Mouse (Mus musculus): ENCODE results near the gene Bola2. TPM values are rescaled to one million over a fixed set of nuclear protein-coding genes. Genes with fewer than 3 reads are reported as not detected.
"Not testable (repeated sequence)": the region's sequence is repeated elsewhere in the genome, so short reads cannot be mapped to it uniquely, and the experiment has no call there.

Bola2 gene
- polyA plus RNA-seq, 1 experiment, result 46.4 TPM

- DNase-seq (ENCODE audit: extremely low spot score in 1 of 2, low spot score in 1 of 2), result not testable (repeated sequence)
Observed at GRCm38 (mm10) chr7:126688156-126688555, 7.0 kb upstream of the Bola2 start.

- no peak for DNase-seq (ENCODE audit: extremely low spot score in 1 of 2, low spot score in 1 of 2)
Observed at GRCm38 (mm10) chr7:126689021-126689420, 6.2 kb upstream of the Bola2 start.

GRCm38 (mm10) chr7:126690737-126691136 is 4.5 kb upstream of the Bola2 start:
- no peak for DNase-seq (ENCODE audit: extremely low spot score in 1 of 2, low spot score in 1 of 2)

- no peak for DNase-seq (ENCODE audit: extremely low spot score in 1 of 2, low spot score in 1 of 2)
Observed at GRCm38 (mm10) chr7:126691676-126692075, 3.5 kb upstream of the Bola2 start.

- no peak for DNase-seq (ENCODE audit: extremely low spot score in 1 of 2, low spot score in 1 of 2)
Observed at GRCm38 (mm10) chr7:126692426-126692825, 2.8 kb upstream of the Bola2 start.

GRCm38 (mm10) chr7:126693256-126693655 is 1.9 kb upstream of the Bola2 start:
- peak; percentile 59 to 93 for DNase-seq (ENCODE audit: extremely low spot score in 1 of 2, low spot score in 1 of 2)

GRCm38 (mm10) chr7:126693781-126694180 is 1.4 kb upstream of the Bola2 start:
- DNase-seq (ENCODE audit: extremely low spot score in 1 of 2, low spot score in 1 of 2), result no peak

- no peak for DNase-seq (ENCODE audit: extremely low spot score in 1 of 2, low spot score in 1 of 2)
Observed at GRCm38 (mm10) chr7:126694441-126695051, 655 bp upstream of the Bola2 start.

GRCm38 (mm10) chr7:126695631-126696207 is 518 bp downstream of the Bola2 start, which contains the start of gene Slx1b:
Gene Slx1b (minus strand): TSS chr7:126695784.
- peak; percentile 91 to 97 for DNase-seq (ENCODE audit: extremely low spot score in 1 of 2, low spot score in 1 of 2)

GRCm38 (mm10) chr7:126696303-126696702 is 1.1 kb downstream of the Bola2 start:
- no peak for DNase-seq (ENCODE audit: extremely low spot score in 1 of 2, low spot score in 1 of 2)

- no peak for DNase-seq (ENCODE audit: extremely low spot score in 1 of 2, low spot score in 1 of 2)
Observed at GRCm38 (mm10) chr7:126696886-126697285, 1.7 kb downstream of the Bola2 start.

GRCm38 (mm10) chr7:126697838-126698237 is 2.6 kb downstream of the Bola2 start:
- no peak for DNase-seq (ENCODE audit: extremely low spot score in 1 of 2, low spot score in 1 of 2)

- no peak for DNase-seq (ENCODE audit: extremely low spot score in 1 of 2, low spot score in 1 of 2)
Observed at GRCm38 (mm10) chr7:126700063-126701015, 5.1 kb downstream of the Bola2 start.

GRCm38 (mm10) chr7:126701070-126701469 is 5.9 kb downstream of the Bola2 start:
- peak; percentile 78 to 97 for DNase-seq (ENCODE audit: extremely low spot score in 1 of 2, low spot score in 1 of 2)

- no peak for DNase-seq (ENCODE audit: extremely low spot score in 1 of 2, low spot score in 1 of 2)
Observed at GRCm38 (mm10) chr7:126701559-126702357, 6.6 kb downstream of the Bola2 start.

GRCm38 (mm10) chr7:126702358-126702757 is 7.2 kb downstream of the Bola2 start:
- DNase-seq (ENCODE audit: extremely low spot score in 1 of 2, low spot score in 1 of 2), result no peak

- DNase-seq (ENCODE audit: extremely low spot score in 1 of 2, low spot score in 1 of 2), result no peak
Observed at GRCm38 (mm10) chr7:126702861-126703756, 7.9 kb downstream of the Bola2 start.

- DNase-seq (ENCODE audit: extremely low spot score in 1 of 2, low spot score in 1 of 2), result no peak
Observed at GRCm38 (mm10) chr7:126703757-126704077, 8.5 kb downstream of the Bola2 start.

- DNase-seq (ENCODE audit: extremely low spot score in 1 of 2, low spot score in 1 of 2), result peak; percentile 88 to 94
Observed at GRCm38 (mm10) chr7:126704121-126704980, 9.2 kb downstream of the Bola2 start.

All from frontal cortex, adult 2 months (tissue).